Mouse (Mus musculus) CD8-positive naive resting alpha-beta T cell, adult 57 days (primary cell): ENCODE data around the gene Snupn. TPM values are rescaled to one million over a fixed set of nuclear protein-coding genes. Genes with fewer than 3 reads are reported as not detected.

Experiments used
- total RNA-seq: library from RNA; stranded (reverse); gene quantifications from one replicate; pipeline ENCODE4 v1.2.4, GENCODE M21; 2023

Gene Snupn
- 7.8 TPM for total RNA-seq

DNA sequence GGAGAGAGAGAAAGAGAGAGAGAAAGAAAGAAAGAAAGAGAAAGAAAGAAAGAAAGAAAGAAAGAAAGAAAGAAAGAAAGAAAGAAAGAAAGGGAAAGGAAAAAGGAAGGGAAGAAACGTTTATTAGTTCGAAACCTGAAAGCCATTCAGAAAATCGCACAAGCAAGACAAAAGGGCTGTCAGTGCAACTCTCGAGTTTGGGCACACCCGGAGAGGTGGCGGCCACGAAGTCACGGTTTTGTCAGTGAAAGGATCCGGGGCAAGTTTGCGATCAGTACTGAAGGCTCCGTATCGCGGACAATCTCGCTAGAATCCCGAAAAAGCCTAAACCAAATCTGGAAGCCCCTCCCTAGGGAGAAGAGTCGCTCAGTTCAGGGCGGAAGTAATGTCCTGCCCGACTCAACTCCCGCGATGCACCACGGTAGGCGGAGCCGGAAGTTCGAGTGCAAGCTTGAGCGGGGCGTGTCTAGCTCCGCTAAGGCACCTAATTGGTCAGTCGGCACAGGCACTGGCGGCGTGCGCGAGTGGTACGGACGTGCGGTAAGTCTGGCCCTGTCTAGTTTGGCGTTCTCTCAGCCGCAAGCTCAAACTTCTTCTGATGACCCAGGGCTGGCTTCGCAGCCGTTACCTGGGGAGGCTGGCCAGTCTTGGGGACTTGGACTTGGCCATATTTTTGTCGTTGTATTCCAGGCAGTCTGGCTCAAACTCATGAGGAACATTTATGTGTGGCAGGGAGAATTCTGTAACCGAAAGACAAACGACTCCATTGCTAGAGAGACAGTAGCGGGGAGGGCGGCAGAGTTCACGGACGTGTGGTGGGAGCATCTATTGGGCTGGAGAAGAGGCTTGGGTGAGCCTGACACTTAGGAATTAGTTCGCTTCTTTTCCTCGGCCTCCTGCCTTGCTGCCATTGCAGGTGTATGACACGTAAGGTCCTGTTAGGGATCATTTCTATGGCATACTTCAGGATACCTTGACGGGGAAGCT, at the start of gene Snupn:
Snupn (plus strand) TSS at position 465 of the 987 bp plus-strand sequence.

GRCm38 (mm10) chr9:56928041-56928811, 22.5 kb upstream of the Snupn start, which contains the start of gene Snx33:
TSS of gene Snx33 (minus strand) at chr9:56928371.

GRCm38 (mm10) chr9:56937223-56938160, 13.2 kb upstream of the Snupn start, which contains the start of gene Imp3:
TSS of gene Imp3 (plus strand) at chr9:56937475.

DNA sequence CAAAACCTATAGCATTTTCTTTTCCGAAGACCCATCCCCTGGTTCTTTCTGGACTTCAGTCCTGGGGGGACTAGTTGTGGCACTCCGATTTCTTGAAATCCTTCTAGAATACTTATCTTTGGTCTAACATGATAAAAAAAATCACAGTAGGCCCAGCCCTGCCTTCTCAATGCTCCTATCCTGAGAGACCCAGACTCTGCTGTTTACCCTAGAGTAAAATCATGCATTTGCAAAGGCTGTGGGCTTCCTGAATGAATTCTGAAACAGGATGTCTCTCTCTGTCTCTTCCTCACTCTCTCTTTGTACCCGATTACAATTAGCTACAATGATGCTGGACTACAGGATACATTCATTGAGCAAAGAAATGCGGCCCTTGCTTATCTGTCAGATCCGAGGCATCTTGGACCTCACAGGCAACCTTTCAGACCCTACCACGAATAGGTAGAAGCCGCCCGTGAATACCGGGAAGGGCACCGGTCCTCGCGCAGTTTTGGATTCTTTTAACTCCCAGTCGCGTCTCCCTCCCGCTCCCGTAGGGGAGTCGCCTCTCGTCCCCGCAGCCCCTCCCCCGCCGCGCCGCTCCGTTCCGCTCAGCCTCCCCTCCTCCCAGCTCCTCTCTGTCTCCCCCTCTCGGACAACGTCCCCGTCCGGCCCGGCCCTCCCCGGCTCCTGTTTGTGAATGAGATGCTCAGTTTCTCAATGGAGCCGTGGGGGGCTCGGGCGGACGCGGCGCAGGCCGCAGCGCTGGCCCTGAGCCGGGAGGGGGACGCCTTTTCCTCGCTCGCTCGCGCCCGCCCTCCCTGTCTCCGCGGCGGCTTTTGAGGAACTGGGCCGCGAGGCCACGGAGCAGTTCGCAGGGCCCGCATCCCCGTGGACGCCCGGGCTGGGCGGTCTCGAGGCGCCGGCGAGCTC, 43.9 kb downstream of the Snupn start, which contains the start of gene Ptpn9:
Ptpn9 (plus strand) TSS at position 638 of the 912 bp plus-strand sequence.

Other genes with a start within 250 kb of the Snupn start
- not detected for gene Lingo1, start 154.4 kb upstream of the Snupn start, total RNA-seq
- gene Odf3l1, start 86.2 kb upstream of the Snupn start, total RNA-seq, result not detected
- not detected for gene Cspg4, start 85.8 kb upstream of the Snupn start, total RNA-seq
- 11.0 TPM for gene Snx33, start 22.5 kb upstream of the Snupn start, total RNA-seq
- 97.6 TPM for gene Imp3, start 13.4 kb upstream of the Snupn start, total RNA-seq
- 8.1 TPM for gene Ptpn9, start 44.0 kb downstream of the Snupn start, total RNA-seq
- 101 TPM for gene Sin3a, start 121.2 kb downstream of the Snupn start, total RNA-seq
- gene Man2c1, start 179.8 kb downstream of the Snupn start, total RNA-seq, result 159 TPM
- 38.6 TPM for gene Neil1, start 197.4 kb downstream of the Snupn start, total RNA-seq
- 82.2 TPM for gene Commd4, start 207.5 kb downstream of the Snupn start, total RNA-seq